Mouse (Mus musculus) small intestine, adult 2 months (tissue): ENCODE data around the gene Spats2l.

Experiments
- CTCF ChIP-seq: fragments of 200-500 bp; IDR thresholded peaks from 2 replicates; pipeline ENCODE4 v1.5.1; 2012; ENCODE audit warnings: low read depth, mild to moderate bottlenecking, control low read depth, inconsistent platforms, low read length, moderate library complexity, mixed read lengths; ENCODE audit not compliant: insufficient replicate concordance, insufficient read length; ENCODE audit errors: extremely low read depth
- POLR2A ChIP-seq: fragments of 200-500 bp; IDR thresholded peaks from 2 replicates; pipeline ENCODE4 v1.6.1; 2012; ENCODE audit warnings: low read depth, mild to moderate bottlenecking, control low read depth, inconsistent platforms, low read length, moderate library complexity

GRCm38 (mm10) chr1:57773326-57773725 lies 636 bp upstream of the Spats2l start:
- TF ChIP-seq POLR2A: no peak
- no peak for TF ChIP-seq CTCF
